Mouse (Mus musculus) G1E (cell line): ENCODE data around the gene Parp16. TPM values are rescaled to one million over a fixed set of nuclear protein-coding genes. Genes with fewer than 3 reads are reported as not detected.
"Not testable (repeated sequence)": the region's sequence is repeated elsewhere in the genome, so short reads cannot be mapped to it uniquely, and the experiment has no call there.

Source experiments
- ATAC-seq: 2 replicates; pipeline ENCODE4 v1.8.0; 2016; ENCODE audit warnings: mild to moderate bottlenecking; ENCODE audit not compliant: insufficient number of reproducible peaks, poor library complexity, low FRiP score, severe bottlenecking; ENCODE audit errors: extremely low read depth
- DNase-seq: peaks from one replicate; pipeline ENCODE4 v3.0.0; 2012; ENCODE audit warnings: low spot score
- H3K27me3 ChIP-seq: 2 replicates; pipeline ENCODE4 v1.6.1; 2012; ENCODE audit warnings: mild to moderate bottlenecking, low read length, inconsistent platforms; ENCODE audit not compliant: insufficient read depth
- H3K36me3 ChIP-seq: replicated peaks from 2 replicates; pipeline ENCODE3; 2012; ENCODE audit warnings: mild to moderate bottlenecking, inconsistent platforms
- H3K4me1 ChIP-seq: 2 replicates; pipeline ENCODE4 v1.6.1; 2012; ENCODE audit warnings: low read depth, low read length, inconsistent platforms, mixed read lengths; ENCODE audit not compliant: insufficient read depth
- H3K4me3 ChIP-seq: 2 replicates; pipeline ENCODE4 v1.5.1; 2012; ENCODE audit warnings: low read depth, mild to moderate bottlenecking, inconsistent platforms, low read length, moderate library complexity, mixed read lengths
- H3K9me3 ChIP-seq: replicated peaks from 2 replicates; pipeline ENCODE4 v1.6.1; 2012; ENCODE audit warnings: inconsistent platforms
- CTCF ChIP-seq: IDR thresholded peaks from 2 replicates; pipeline ENCODE4 v1.5.1; 2012; ENCODE audit warnings: low read depth, low read length, inconsistent platforms, mixed read lengths
- GATA1 ChIP-seq: IDR thresholded peaks from 2 replicates; pipeline ENCODE4 v1.6.1; 2012; ENCODE audit warnings: borderline replicate concordance, low read length, inconsistent platforms, mixed read lengths
- GATA2 ChIP-seq: IDR thresholded peaks from 2 replicates; pipeline ENCODE4 v1.6.1; 2012; ENCODE audit warnings: low read depth, low read length, inconsistent platforms, borderline replicate concordance
- POLR2AphosphoS5 ChIP-seq: IDR thresholded peaks from 2 replicates; pipeline ENCODE4 v1.6.1; 2012; ENCODE audit warnings: low read depth, low read length, inconsistent platforms; ENCODE audit not compliant: insufficient replicate concordance
- TAL1 ChIP-seq: conservative IDR thresholded peaks from 2 replicates; pipeline ENCODE4 v1.6.1; 2012; ENCODE audit warnings: low read depth, low read length, inconsistent platforms, mixed read lengths
- polyA plus RNA-seq: library from polyadenylated mRNA; stranded (reverse); fragments of >175 nt; gene quantifications from 2 replicates; pipeline ENCODE4 v1.2.3, GENCODE M21; 2012
- total RNA-seq, 2 experiments: library from RNA; stranded (forward) in 1 of 2; stranded (reverse) in 1 of 2; fragments of 200-1000 nt in 1 of 2; fragments of >200 nt in 1 of 2; fragmentation: Nextera tagmentation in 1 of 2; gene quantifications; 2 replicates each; pipeline ENCODE4 v1.2.3; 2014 to 2017

The Parp16 gene
- total and polyA plus RNA-seq, 3 experiments: 7.8 to 15.9 (median 14.8) TPM

DNA sequence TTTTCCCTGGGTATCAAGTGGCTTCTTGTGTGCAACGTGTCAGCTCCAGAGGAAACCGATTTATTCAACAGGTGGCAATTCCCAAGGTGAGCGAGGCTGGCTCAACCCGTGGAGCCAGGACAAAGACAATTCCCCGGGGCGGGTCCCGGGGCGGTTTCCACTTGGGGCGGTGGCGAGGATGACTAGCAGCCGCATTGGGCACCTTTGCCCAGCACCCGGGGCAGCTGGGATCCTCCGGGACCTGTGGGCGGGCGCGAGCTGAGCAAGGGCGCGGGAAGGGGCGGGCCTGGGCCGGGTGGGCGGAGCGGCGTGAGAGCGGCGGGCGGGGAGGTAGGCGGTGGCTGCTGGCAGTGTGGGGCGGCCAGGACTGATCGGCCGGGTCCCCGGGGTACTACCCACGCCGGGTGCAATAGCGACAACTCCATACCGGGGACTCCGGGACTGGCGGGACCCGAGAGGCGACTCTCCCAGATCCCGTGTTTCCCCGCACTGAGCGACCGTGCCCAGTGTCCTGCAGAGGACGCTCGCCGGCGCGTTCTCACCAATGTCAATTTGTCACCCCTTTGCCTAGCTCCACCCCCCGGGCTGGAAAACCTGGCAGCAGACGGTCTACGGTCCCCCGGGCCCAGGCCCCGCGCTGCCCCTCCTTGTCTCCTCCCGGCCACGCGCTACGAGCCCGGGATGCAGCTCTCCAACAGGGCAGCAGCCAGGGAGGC, 19.8 kb downstream of the Parp16 start:
- TF ChIP-seq GATA2: no peak
- TF ChIP-seq CTCF: no peak
- TF ChIP-seq GATA1: no peak
- no peak for TF ChIP-seq TAL1
- no peak for TF ChIP-seq POLR2AphosphoS5
- H3K4me1 ChIP-seq: peaks cover 66% of the 10 kb centered on the region
- H3K4me3 ChIP-seq: peak overlapping the region; percentile 79
- peaks cover 14% of the 10 kb centered on the region for H3K9me3 ChIP-seq
- H3K36me3 ChIP-seq: peaks cover 8% of the 10 kb centered on the region
- peak; percentile 28 for ATAC-seq
- H3K27me3 ChIP-seq: no peaks in the 10 kb centered on the region
- peak; percentile 90 for DNase-seq

DNA sequence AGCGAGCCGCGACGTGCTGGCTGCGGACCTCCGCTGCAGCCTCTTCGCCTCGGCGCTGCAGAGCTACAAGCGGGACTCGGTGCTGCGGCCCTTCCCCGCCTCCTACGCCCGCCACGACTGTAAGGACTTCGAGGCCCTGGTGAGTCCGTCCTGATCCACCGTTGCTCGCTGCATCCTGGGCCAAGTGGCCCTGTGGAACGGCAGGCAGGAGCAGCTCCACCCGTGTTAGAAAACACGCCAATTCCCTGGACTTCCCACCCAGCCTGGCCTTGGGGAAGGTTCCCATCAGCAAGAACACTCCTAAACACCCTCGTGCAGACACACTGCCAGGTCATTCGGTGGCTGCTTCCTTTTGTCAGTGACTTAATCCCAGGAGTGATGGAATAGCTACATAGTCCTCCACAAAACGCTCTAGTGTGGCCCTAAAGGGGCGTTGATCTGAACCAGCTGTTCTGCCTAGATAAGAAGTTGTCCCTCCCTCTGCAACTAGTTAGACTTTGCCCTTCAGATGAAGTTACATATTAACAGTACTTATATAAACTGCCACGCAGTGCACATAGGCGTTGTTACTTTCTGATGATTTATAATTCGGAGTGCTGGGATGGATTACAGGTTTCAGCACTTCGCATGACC, 20.5 kb downstream of the Parp16 start:
- peak; percentile 68 for ATAC-seq

GRCm38 (mm10) chr9:65216972-65217371, 21.8 kb downstream of the Parp16 start:
- Histone ChIP-seq H3K4me1 (peaks cover 64% of the 10 kb centered on the region), H3K27me3 (no peaks in the 10 kb centered on the region), H3K4me3 (peak overlapping the region; percentile 36; the same call in 1 of the 2 replicates), H3K36me3 (peaks cover 23% of the 10 kb centered on the region), H3K9me3 (peaks cover 14% of the 10 kb centered on the region)
- DNase-seq (no peak), ATAC-seq (no peak)
- no peak for TF ChIP-seq CTCF
- TF ChIP-seq GATA2: no peak
- TF ChIP-seq POLR2AphosphoS5: no peak
- TF ChIP-seq GATA1: no peak
- TF ChIP-seq TAL1: no peak

More for the DNA sequence above, 20.5 kb downstream of the Parp16 start:
- peak; percentile 87 for DNase-seq
- Histone ChIP-seq H3K36me3 (peaks cover 13% of the 10 kb centered on the region), H3K27me3 (no peaks in the 10 kb centered on the region), H3K4me3 (peak overlapping the region; percentile 79), H3K9me3 (peaks cover 14% of the 10 kb centered on the region), H3K4me1 (peaks cover 65% of the 10 kb centered on the region)
- TF ChIP-seq POLR2AphosphoS5 (no peak; the same call in 1 of the 2 replicates), TAL1 (peak; percentile 94)

GRCm38 (mm10) chr9:65217661-65218060, 22.5 kb downstream of the Parp16 start:
- H3K9me3 ChIP-seq: peaks cover 14% of the 10 kb centered on the region
- no peak for DNase-seq
- H3K4me1 ChIP-seq: peaks cover 68% of the 10 kb centered on the region
- ATAC-seq: peak; percentile 50
- no peak for TF ChIP-seq GATA2
- no peak for TF ChIP-seq CTCF
- TF ChIP-seq GATA1: no peak
- TF ChIP-seq POLR2AphosphoS5: no peak
- TF ChIP-seq TAL1: no peak
- H3K36me3 ChIP-seq: peaks cover 29% of the 10 kb centered on the region
- H3K4me3 ChIP-seq: peak overlapping the region; percentile 62; the same call in 1 of the 2 replicates
- no peaks in the 10 kb centered on the region for H3K27me3 ChIP-seq

DNA sequence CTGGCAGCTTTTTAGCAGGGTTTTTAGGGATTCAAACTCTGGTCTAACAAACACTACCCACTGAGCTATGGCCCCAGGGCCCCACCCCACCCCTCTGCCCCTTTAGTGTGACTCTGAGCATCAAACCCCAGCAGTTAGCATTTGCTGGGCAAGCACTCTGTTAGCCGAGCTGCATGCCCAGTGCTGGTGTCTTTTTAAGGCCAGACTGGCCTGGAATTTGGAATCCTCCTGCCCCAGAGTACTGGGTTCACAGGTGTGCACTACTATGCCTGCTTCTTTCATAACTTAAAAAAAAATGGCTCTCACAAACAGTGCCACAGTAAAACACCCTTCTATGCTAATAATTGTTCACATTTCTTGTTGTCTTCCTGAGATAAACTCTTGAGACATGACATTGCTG, 23.8 kb downstream of the Parp16 start:
- DNase-seq (no peak), ATAC-seq (no peak)
- TF ChIP-seq CTCF (no peak), TAL1 (no peak), GATA2 (no peak), POLR2AphosphoS5 (no peak), GATA1 (no peak)
- no peaks in the 10 kb centered on the region for H3K27me3 ChIP-seq
- H3K4me3 ChIP-seq: peak overlapping the region; percentile 38; the same call in 1 of the 2 replicates
- peaks cover 76% of the 10 kb centered on the region for H3K4me1 ChIP-seq
- H3K9me3 ChIP-seq: peaks cover 7% of the 10 kb centered on the region
- peaks cover 42% of the 10 kb centered on the region for H3K36me3 ChIP-seq

GRCm38 (mm10) chr9:65220398-65220797, 25.2 kb downstream of the Parp16 start:
- H3K27me3 ChIP-seq, ATAC-seq, DNase-seq, H3K4me3 ChIP-seq, H3K9me3 ChIP-seq: not testable (repeated sequence)
- peaks cover 76% of the 10 kb centered on the region for H3K4me1 ChIP-seq
- H3K36me3 ChIP-seq: peaks cover 49% of the 10 kb centered on the region
